Mouse (Mus musculus): ENCODE measurements at regions not wholly inside any gene's neighbourhood (a gene's known extent, or its start where the extent isn't known, plus 50 kb on each side); places are given as distances from the start of the nearest gene placed in this dataset.

DNA sequence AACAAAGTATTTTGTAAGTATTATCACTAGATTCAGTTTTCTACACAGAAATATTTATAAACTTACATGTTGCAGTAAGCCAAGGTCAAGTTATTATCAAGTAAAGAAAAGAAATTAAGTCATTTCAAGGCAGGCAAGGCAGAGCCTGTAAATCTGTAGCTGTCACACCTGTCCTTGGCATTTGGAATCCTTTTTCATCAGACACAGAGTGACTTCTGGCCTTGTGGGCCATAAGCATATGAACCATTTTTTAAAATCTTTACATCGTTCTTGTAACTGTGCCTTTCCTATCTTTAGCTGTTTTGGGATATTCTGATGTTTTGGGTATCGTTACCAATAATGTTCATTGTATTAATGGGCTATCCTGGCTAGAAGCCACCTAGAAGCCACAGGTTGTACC lies 76.7 kb upstream of the Frmd4a start:
- no peak for DNase-seq (ENCODE audit: low spot score in 2 of 2)

DNA sequence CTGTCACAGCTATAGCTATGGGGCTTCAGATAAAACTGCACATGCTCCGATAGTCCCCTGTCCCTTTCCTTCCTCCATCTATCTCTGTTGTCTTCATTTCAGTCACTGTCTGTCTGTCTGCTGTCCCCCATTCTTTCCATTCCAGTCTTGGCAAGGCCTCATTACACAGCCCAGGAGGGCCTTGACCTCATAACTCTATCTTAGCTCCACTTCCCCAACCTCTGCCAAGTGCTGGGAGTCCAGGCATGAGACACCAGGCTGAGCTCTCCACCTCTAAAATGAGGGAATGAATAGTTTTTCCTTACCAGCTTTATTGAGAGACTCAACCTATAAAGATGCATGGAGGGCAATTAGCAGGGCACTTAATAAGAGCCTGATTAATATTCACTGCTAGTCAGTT lies 76.0 kb upstream of the Frmd4a start:
- no peak for DNase-seq (ENCODE audit: low spot score in 2 of 2)

DNA sequence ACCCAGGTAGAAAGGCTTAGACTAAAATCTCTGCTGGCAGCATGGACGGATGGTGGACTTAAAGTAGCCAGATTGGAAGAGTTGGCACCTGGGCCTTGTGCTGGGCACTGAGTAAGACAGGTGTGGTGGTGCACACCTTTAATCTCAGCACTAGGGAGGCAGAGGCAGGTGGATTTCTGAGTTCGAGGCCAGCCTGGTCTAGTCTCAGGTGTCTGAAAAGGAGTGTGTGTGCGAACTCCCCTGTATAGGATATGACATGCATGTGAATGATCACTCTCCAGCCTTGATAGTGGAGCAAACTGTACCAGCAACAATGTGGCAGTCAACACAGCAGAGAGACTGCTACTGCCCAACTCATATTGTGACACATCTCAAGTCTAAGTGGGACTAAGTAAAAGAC lies 70.1 kb upstream of the Frmd4a start:
- no peak for DNase-seq (ENCODE audit: low spot score in 2 of 2)

DNA sequence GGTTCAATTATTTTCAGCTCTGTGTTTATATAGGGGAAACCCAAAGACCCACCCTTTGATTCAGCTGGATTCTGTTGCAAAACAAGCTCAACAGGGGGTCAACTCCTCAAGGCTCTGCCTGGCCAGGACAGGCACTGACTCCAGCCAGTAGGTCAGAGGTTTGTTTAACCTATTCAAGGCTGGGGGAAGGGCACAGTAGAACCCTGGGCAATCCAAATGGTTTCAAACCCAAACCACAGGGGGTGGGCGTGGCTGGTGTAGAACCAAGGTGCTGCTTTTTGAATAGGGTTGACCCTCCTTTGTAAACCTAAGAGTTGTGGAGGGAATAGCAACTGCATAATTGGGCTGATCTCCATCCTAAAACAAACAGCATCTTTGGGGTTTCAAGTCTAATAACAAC lies 69.2 kb upstream of the Frmd4a start:
- no peak for DNase-seq (ENCODE audit: low spot score in 2 of 2)

DNA sequence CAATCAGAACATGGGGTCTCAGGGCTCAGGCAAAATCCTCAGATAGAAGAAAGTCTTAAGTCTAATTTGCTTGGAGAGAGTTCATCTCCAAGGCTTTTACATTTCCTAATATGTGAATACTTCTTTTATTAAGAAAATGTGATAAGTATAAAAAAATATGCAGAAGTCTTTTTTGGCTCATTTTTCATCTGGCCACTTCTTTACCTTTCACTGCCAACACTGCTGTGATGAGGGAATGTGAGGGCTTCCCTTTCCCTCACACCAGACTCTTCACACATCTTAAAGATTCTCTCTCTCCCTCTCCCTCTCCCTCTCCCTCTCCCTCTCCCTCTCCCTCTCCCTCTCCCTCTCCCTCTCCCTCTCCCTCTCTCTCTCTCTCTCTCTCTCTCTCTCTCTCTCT lies 60.0 kb upstream of the Frmd4a start:
- no peak for DNase-seq (ENCODE audit: low spot score in 2 of 2)

DNA sequence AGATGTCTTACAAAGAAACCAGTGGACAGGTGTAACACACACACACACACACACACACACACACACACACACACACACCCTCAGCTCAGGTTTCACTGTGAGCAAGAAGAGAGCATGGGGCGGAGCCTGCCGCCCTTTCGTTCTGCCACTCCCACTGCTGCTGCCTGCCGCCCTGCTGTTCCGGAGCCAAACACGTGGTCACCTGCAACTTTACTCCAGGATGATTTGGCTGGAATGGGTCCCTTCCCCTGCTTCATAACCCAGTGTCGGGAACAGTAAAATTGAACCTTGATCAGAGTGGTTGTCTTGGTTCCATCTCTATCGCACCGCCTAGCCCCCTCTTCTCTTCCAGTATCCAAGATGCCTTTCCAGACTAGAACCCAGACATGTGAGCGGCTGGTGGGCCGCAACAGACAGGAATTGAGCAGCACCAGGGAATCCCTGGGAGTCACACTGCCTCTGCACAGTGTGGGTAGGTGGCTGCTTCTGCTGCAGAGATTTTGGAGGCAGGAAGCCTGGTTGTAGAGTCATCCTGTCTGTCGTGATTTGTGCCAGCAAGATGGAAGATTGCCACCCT lies 59.4 kb upstream of the Frmd4a start:
- no peak for DNase-seq (ENCODE audit: low spot score in 2 of 2)

DNA sequence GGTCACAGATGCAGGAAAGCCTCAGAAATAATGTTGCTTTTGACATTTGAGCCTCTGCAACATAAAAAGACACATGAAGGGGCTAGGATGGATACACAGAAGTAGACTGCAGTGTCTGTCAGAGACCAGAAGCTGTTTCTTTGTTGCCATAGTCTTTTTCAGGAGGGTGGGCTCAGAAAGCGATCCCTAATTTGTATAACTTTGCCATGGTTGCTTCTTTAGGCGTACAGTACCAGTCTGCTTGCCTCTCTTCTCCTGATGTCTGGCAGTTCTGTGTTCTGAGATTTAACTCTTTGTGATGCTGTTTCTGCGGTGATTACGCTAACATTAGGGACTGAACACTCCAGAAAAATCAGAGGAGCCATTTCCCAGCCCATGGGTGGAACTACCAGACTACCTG lies 58.8 kb upstream of the Frmd4a start:
- no peak for DNase-seq (ENCODE audit: low spot score in 2 of 2)

DNA sequence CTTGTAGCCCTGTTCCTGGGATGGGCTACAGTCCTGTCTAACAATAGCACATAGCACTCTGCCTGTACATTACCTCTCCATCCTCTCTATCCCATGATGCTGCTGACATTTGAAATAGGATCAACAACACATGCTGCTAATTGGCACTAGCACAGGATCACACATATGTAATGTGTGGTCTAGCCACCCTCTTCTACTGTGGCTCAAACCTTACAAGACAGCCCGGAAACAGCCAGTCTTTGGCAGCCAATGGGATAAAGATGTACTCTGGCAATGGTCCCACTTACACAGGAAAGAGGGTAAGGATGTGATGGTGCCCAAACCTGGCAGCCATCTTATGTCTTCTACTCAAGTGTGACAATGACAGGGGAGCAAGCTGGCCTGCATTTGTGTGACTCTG lies 58.3 kb upstream of the Frmd4a start:
- DNase-seq (ENCODE audit: low spot score in 2 of 2): no peak

DNA sequence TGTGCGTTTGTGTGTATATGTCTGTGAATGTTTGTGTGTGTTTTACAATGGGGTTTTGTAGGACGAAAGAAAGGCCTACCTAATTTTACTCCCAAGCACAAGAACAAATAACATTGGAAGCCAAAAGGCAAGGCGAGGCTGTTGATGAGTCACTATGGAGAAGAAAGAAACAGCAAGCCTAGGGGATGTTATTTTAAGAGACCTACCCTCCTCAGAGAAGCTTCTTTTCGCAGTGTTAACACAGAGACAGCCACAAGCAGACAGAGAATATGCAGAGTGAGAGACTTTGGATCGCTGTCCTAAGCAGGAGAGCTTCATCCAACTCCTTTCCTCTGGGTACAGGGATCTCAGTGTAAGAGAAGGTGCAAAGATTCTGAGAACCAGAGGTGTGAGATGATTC lies 57.3 kb upstream of the Frmd4a start:
- DNase-seq (ENCODE audit: low spot score in 2 of 2): no peak

DNA sequence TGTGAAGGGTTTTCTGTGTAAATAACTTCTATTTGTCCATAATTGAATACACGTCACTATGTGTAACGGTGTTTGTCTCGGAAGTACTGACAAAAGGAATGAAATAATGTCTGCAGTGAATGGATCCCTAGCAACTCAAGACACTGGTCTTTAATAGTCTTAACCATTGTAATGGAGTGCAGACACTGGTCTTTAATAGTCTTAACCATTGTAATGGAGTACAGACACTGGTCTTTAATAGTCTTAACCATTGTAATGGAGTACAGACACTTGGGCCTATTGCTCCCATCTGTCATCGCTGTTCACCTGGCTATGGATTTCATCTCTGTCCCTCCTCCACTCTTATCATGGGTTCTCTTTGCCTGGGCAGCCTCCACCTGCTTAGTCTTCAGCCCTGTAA lies 53.2 kb upstream of the Frmd4a start:
- peak in 1 of 2 experiments; percentile 54 for DNase-seq (ENCODE audit: low spot score in 2 of 2)
